Comparison of ENCODE assay signal across 8 mouse cellular contexts in genomic region chr11:108215466-108215865, GRCm38 (mm10).
DNase-seq lines count a peak whose midpoint lies in the region; ATAC-seq and TF ChIP-seq lines count a peak whose summit lies in the region.

No protein-coding gene starts in this region.

- no peak overlapping the region for H3K4me3 ChIP-seq in liver, adult 2 months (ENCODE audit: insufficient read depth, low read depth, low read length)
- H3K4me3 ChIP-seq in liver, embryonic 12.5 days, result no peak overlapping the region
- no peak overlapping the region for H3K4me3 ChIP-seq in kidney, adult 2 months (ENCODE audit: insufficient read depth, low read depth, low read length)

- H3K27me3 ChIP-seq in liver, adult 2 months (ENCODE audit: control insufficient read depth, insufficient read depth, low read length), result no peaks in the 10 kb centered on the region
- no peaks in the 10 kb centered on the region for H3K27me3 ChIP-seq in liver, embryonic 12.5 days (replicated peaks)
- H3K27me3 ChIP-seq in kidney, adult 2 months (replicated peaks; ENCODE audit: control insufficient read depth, insufficient read depth, low read length), result no peaks in the 10 kb centered on the region

- H3K79me2 ChIP-seq in liver, adult 2 months (ENCODE audit: control insufficient read depth, insufficient read depth, low read length), result no peaks in the 10 kb centered on the region

- intact Hi-C loops in gastrocnemius, postnatal 36 days (cut with DNase I), result no loop called here

- DNase-seq in liver, adult 2 months (ENCODE audit: extremely low read depth, low read depth, low spot score), result peak; percentile 23
- peak; percentile 38 to 67 for DNase-seq in adrenal gland, adult (ENCODE audit: inconsistent age in 2 of 2, low spot score in 1 of 2)
- peak; percentile 79 to 81 for DNase-seq in gastrocnemius, postnatal 36 days
- peak; percentile 45 for DNase-seq in kidney, adult 2 months
- DNase-seq in testis, postnatal 10 days (ENCODE audit: low spot score), result no peak
- no peak for DNase-seq in left cerebral cortex, adult 9 months (ENCODE audit: low spot score in 2 of 2)

- no peaks in the 10 kb centered on the region for H3K9me3 ChIP-seq in liver, embryonic 12.5 days (replicated peaks)

- TF ChIP-seq CTCF in liver, adult 2 months (IDR thresholded peaks at IDR 0.05; ENCODE audit: low read depth, low read length), result no peak
- TF ChIP-seq CTCF in kidney, adult 2 months (conservative IDR thresholded peaks at IDR 0.05; ENCODE audit: insufficient read depth, insufficient read length, low read depth, low read length), result no peak

- no peak overlapping the region for H3K4me2 ChIP-seq in liver, embryonic 12.5 days

- no peak for TF ChIP-seq POLR2A in liver, adult 2 months (IDR thresholded peaks at IDR 0.05; ENCODE audit: extremely low read depth, insufficient read depth, low read length)
- TF ChIP-seq POLR2A in kidney, adult 2 months (IDR thresholded peaks at IDR 0.05; ENCODE audit: low read depth, low read length), result no peak

- H3K9ac ChIP-seq in liver, adult 2 months (ENCODE audit: low read depth, low read length), result no peak overlapping the region
- H3K9ac ChIP-seq in liver, embryonic 12.5 days, result no peak overlapping the region

- ATAC-seq in liver, embryonic 12.5 days, result no peak
- ATAC-seq in megakaryocyte progenitor cell, adult 5-6 weeks (replicated peaks; ENCODE audit: poor library complexity), result peak; percentile 52; the same call in 1 of the 2 replicates

- H3K4me1 ChIP-seq in liver, adult 2 months (ENCODE audit: control insufficient read depth, insufficient read depth, low read length), result no peaks in the 10 kb centered on the region
- peaks cover 7% of the 10 kb centered on the region for H3K4me1 ChIP-seq in liver, embryonic 12.5 days
- no peaks in the 10 kb centered on the region; the same call in 1 of the 2 replicates for H3K4me1 ChIP-seq in kidney, adult 2 months (ENCODE audit: control insufficient read depth, insufficient read depth, low read length)

- H3K27ac ChIP-seq in liver, adult 2 months (replicated peaks; ENCODE audit: insufficient read depth, low read depth, low read length), result no peak overlapping the region
- H3K27ac ChIP-seq in liver, embryonic 12.5 days, result no peak overlapping the region
- no peak overlapping the region for H3K27ac ChIP-seq in kidney, adult 2 months (ENCODE audit: insufficient read depth, low read depth, low read length)

- WGBS in liver, adult 2 months, result 52% methylated on average over 8 of the region's 8 CpGs
- WGBS in liver, embryonic 12.5 days (ENCODE audit: insufficient replicate concordance), result 72% methylated on average over 8 of the region's 8 CpGs
- 50% methylated on average over 8 of the region's 8 CpGs for WGBS in kidney, adult 2 months

- no peaks in the 10 kb centered on the region for H3K36me3 ChIP-seq in liver, adult 2 months (ENCODE audit: control insufficient read depth, insufficient read depth, low read length)
- H3K36me3 ChIP-seq in liver, embryonic 12.5 days, result no peaks in the 10 kb centered on the region
- H3K36me3 ChIP-seq in kidney, adult 2 months (ENCODE audit: control insufficient read depth, insufficient read depth, low read length), result no peaks in the 10 kb centered on the region

Comparison
In these comparisons a context has a peak if more than half of its experiments do, and no peak if none do; other contexts are left out.
1. DNase-seq: peak in liver, adult 2 months (single experiment), adrenal gland, adult (2 of 2), gastrocnemius, postnatal 36 days (2 of 2) and kidney, adult 2 months (single experiment); none in testis, postnatal 10 days (single experiment) and left cerebral cortex, adult 9 months (0 of 2).